Mouse (Mus musculus) midbrain, embryonic 11.5 days (tissue): ENCODE measurements around the gene Olfr360. TPM values are rescaled to one million over a fixed set of nuclear protein-coding genes. Genes with fewer than 3 reads are reported as not detected.
"Not testable (repeated sequence)": the region's sequence is repeated elsewhere in the genome, so short reads cannot be mapped to it uniquely, and the experiment has no call there.

Experiments
- ATAC-seq: fragments of 200-750 bp; cut with Nextera tagmentation; 2 replicates; pipeline ENCODE4 v1.8.0; 2017; ENCODE audit warnings: moderate TSS enrichment, moderate library complexity; ENCODE audit not compliant: low FRiP score
- DNase-seq: peaks from one replicate; pipeline ENCODE4 v3.0.0; 2015; ENCODE audit warnings: low spot score; ENCODE audit errors: missing footprints
- H3K27ac ChIP-seq: fragments of 300-500 bp; sonication (generic); 2 replicates; pipeline ENCODE4 v1.5.1; 2014; ENCODE audit warnings: low read depth, low read length
- H3K27me3 ChIP-seq: fragments of 300-500 bp; sonication (generic); 2 replicates; pipeline ENCODE4 v1.6.1; 2014; ENCODE audit warnings: mild to moderate bottlenecking, low read length, moderate library complexity, mixed read lengths; ENCODE audit not compliant: control insufficient read depth, insufficient read depth
- H3K36me3 ChIP-seq: fragments of 300-500 bp; sonication (generic); 2 replicates; pipeline ENCODE4 v1.6.1; 2014; ENCODE audit warnings: mild to moderate bottlenecking, low read length, moderate library complexity, mixed read lengths; ENCODE audit not compliant: control insufficient read depth, insufficient read depth
- H3K4me1 ChIP-seq: fragments of 300-500 bp; sonication (generic); 2 replicates; pipeline ENCODE4 v1.6.1; 2014; ENCODE audit warnings: low read length; ENCODE audit not compliant: control insufficient read depth, insufficient read depth
- H3K4me2 ChIP-seq: fragments of 300-500 bp; sonication (generic); 2 replicates; pipeline ENCODE4 v1.6.1; 2014; ENCODE audit warnings: mild to moderate bottlenecking, moderate library complexity
- H3K4me3 ChIP-seq: fragments of 300-500 bp; sonication (generic); 2 replicates; pipeline ENCODE4 v1.5.1; 2014; ENCODE audit warnings: low read depth, low read length
- H3K9ac ChIP-seq: fragments of 300-500 bp; sonication (generic); 2 replicates; pipeline ENCODE4 v1.6.1; 2014; ENCODE audit warnings: low read length
- H3K9me3 ChIP-seq: fragments of 300-500 bp; sonication (generic); 2 replicates; pipeline ENCODE4 v1.6.1; 2016; ENCODE audit warnings: low read length; ENCODE audit not compliant: control insufficient read depth
- WGBS: fragments of 180-500 bp; shearing (Covaris S2); extraction: QIAGEN DNeasy Blood & Tissue Kit; methylation state at CpG from one replicate; pipeline ENCODE4 v1.1.7; 2014; 5-methylcytosine and 5-hydroxymethylcytosine counted together
- polyA plus RNA-seq: library from polyadenylated mRNA; unstranded; fragments of >200 nt; fragmentation: Nextera tagmentation; extraction: Ambion mirVana; gene quantifications from 2 replicates; pipeline ENCODE4 v1.2.1, GENCODE M21; 2014

Olfr360 gene
- polyA plus RNA-seq, result not detected in 2 replicates

DNA sequence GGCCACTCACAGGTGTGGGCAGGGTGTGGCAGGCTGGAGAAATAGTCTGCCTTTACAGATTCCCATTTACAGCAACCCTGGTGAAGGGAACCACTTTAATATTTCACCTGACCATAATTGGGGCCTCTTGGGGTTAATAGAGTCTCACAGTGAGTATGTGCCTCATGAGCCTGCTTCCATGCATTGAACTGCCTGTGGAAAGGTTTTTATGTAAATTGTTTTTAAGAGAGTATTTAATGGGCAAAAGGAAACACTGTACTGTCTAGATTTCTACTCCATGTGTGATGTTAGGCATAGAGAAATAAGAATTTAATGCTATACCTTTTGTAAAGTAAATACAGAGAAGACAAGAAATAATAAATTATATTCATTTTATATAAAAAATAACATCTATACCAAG is at the start of gene Olfr360:
Gene Olfr360, plus strand, starts transcription at position 301 of the 400 bp plus-strand sequence.
- H3K9me3 ChIP-seq, result peaks cover 2% of the 10 kb centered on the region; the same call in 1 of the 2 replicates
- H3K9ac ChIP-seq, result no peak within 1 kb of the TSS
- ATAC-seq (no peak), DNase-seq (no peak)
- H3K4me2 ChIP-seq, result no peak within 1 kb of the TSS
- no peak within 1 kb of the TSS for H3K4me3 ChIP-seq
- no peaks in the 10 kb centered on the region for H3K27me3 ChIP-seq
- H3K36me3 ChIP-seq, result no peaks in the 10 kb centered on the region
- H3K4me1 ChIP-seq, result no peaks in the 10 kb centered on the region
- no peak within 1 kb of the TSS for H3K27ac ChIP-seq

DNA sequence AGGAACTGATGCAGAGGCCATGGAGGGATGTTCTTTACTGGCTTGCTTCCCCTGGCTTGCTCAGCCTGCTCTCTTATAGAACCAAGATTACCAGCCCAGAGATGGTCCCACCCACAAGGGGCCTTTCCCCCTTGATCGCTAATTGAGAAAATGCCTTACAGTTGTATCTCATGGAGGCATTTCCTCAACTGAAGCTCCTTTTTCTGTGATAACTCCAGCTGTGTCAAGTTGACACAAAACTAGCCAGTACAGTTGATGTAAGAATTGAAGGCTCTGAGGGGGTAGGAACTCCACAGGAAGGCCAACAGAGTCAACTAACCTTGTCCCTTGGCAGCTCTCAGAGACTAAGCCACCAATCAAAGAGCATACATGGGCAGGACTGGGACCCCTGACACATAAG is 23.6 kb downstream of the Olfr360 start, which contains the start of gene Olfr361:
Gene Olfr361, minus strand, starts transcription at position 101 of the 400 bp plus-strand sequence.
- not testable (repeated sequence) for DNase-seq, H3K27me3 ChIP-seq, H3K4me2 ChIP-seq, H3K9me3 ChIP-seq, H3K4me1 ChIP-seq, H3K27ac ChIP-seq, H3K9ac ChIP-seq, H3K4me3 ChIP-seq, H3K36me3 ChIP-seq, ATAC-seq
- WGBS, result 33% methylated on average over 1 of the region's 1 CpGs

DNA sequence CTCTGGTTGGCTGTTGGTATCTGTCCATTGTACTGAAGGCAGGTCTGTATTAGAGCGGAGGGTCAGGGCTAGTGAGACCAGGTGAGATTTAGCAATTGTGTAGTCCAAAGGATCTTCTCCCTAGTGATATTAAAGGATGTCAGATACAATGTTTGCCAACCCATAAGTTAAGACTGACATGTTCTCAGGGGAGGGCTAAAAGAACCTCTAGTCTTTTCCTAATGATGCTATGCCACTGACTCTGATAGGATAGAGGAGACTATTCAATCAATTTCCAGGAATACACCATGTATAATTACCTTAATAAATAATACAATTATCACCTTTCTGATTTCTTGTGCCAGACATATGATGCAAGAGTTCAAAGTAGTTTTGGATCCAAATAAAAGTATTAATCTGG is 52.3 kb downstream of the Olfr360 start, which contains the start of gene Olfr362:
Gene Olfr362, minus strand, starts transcription at position 101 of the 400 bp plus-strand sequence.
- no peak within 1 kb of the TSS for H3K4me3 ChIP-seq
- H3K27ac ChIP-seq, result no peak within 1 kb of the TSS
- WGBS, result 81% methylated on average over 1 of the region's 1 CpGs
- DNase-seq (no peak), ATAC-seq (no peak)
- H3K9ac ChIP-seq, result no peak within 1 kb of the TSS
- no peaks in the 10 kb centered on the region for H3K27me3 ChIP-seq
- no peaks in the 10 kb centered on the region for H3K36me3 ChIP-seq
- no peaks in the 10 kb centered on the region for H3K4me1 ChIP-seq
- H3K4me2 ChIP-seq, result no peak within 1 kb of the TSS
- H3K9me3 ChIP-seq, result peaks cover 16% of the 10 kb centered on the region; the same call in 1 of the 2 replicates

Other genes with a start within 250 kb of the Olfr360 start
- not detected in 2 replicates for gene Olfr3, start 248.7 kb upstream of the Olfr360 start, polyA plus RNA-seq
- gene Olfr350, start 219.4 kb upstream of the Olfr360 start, polyA plus RNA-seq, result not detected in 2 replicates
- not detected in 2 replicates for gene Olfr351, start 203.1 kb upstream of the Olfr360 start, polyA plus RNA-seq
- gene Olfr352, start 197.3 kb upstream of the Olfr360 start, polyA plus RNA-seq, result not detected in 2 replicates
- gene Olfr353, start 172.8 kb upstream of the Olfr360 start, polyA plus RNA-seq, result not detected in 2 replicates
- not detected in 2 replicates for gene Olfr354, start 160.1 kb upstream of the Olfr360 start, polyA plus RNA-seq
- not detected in 2 replicates for gene Olfr355, start 136.8 kb upstream of the Olfr360 start, polyA plus RNA-seq
- gene Olfr356, start 128.6 kb upstream of the Olfr360 start, polyA plus RNA-seq, result not detected in 2 replicates
- gene Olfr357, start 71.9 kb upstream of the Olfr360 start, polyA plus RNA-seq, result not detected in 2 replicates
- gene Olfr358, start 56.4 kb upstream of the Olfr360 start, polyA plus RNA-seq, result not detected in 2 replicates
- not detected in 2 replicates for gene Olfr361, start 23.5 kb downstream of the Olfr360 start, polyA plus RNA-seq
- gene Olfr362, start 52.2 kb downstream of the Olfr360 start, polyA plus RNA-seq, result not detected in 2 replicates
- not detected in 2 replicates for gene Olfr364-ps1, start 73.6 kb downstream of the Olfr360 start, polyA plus RNA-seq
- not detected in 2 replicates for gene Olfr365, start 122.5 kb downstream of the Olfr360 start, polyA plus RNA-seq
- gene Olfr366, start 145.8 kb downstream of the Olfr360 start, polyA plus RNA-seq, result not detected in 2 replicates